Mouse (Mus musculus): ENCODE measurements at regions not wholly inside any gene's neighbourhood (a gene's known extent, or its start where the extent isn't known, plus 50 kb on each side); places are given as distances from the start of the nearest gene placed in this dataset.

DNA sequence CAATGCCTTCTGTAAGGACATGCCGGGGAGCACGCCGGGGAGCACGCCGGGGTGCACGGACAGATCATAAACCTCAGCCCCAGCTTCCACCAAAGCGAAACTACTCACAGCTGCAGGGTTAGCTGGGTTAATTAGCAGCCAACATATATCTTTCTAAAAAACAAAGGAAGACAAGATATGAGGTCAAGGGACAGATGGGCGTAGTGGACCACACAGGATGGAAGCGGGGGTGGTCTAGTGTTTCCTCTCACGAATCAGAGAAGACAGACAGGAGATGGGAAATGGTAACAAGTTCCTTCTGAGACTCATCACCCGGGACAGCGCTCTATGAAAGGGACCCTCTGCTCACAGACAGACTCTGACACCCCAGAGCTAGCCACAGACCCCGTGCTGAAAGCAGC lies 60.0 kb upstream of the Ajap1 start:
- no peaks in the 10 kb centered on the region for H3K27me3 ChIP-seq (ENCODE audit: control insufficient read depth, insufficient read depth, low read length)
- H3K27ac ChIP-seq (replicated peaks): no peak overlapping the region
- no peaks in the 10 kb centered on the region for H3K9me3 ChIP-seq (ENCODE audit: control insufficient read depth, low read length)
- H3K4me2 ChIP-seq (replicated peaks; ENCODE audit: low read depth): no peak overlapping the region
- no peaks in the 10 kb centered on the region for H3K4me1 ChIP-seq (replicated peaks; ENCODE audit: control insufficient read depth, insufficient read depth)
- H3K4me3 ChIP-seq (ENCODE audit: low read depth, low read length): no peak overlapping the region
- H3K9ac ChIP-seq (ENCODE audit: low read length): no peak overlapping the region
- no peak for DNase-seq (ENCODE audit: low spot score)
- 51% methylated on average over 13 of the region's 13 CpGs for WGBS
- no peak for ATAC-seq (ENCODE audit: low FRiP score, low TSS enrichment)
- no peak for TF ChIP-seq CTCF (IDR thresholded peaks at IDR 0.05; ENCODE audit: low read depth)
- TF ChIP-seq EP300 (optimal IDR thresholded peaks at IDR 0.05): no peak
- H3K36me3 ChIP-seq (ENCODE audit: control insufficient read depth, insufficient read depth, low read length): no peaks in the 10 kb centered on the region

DNA sequence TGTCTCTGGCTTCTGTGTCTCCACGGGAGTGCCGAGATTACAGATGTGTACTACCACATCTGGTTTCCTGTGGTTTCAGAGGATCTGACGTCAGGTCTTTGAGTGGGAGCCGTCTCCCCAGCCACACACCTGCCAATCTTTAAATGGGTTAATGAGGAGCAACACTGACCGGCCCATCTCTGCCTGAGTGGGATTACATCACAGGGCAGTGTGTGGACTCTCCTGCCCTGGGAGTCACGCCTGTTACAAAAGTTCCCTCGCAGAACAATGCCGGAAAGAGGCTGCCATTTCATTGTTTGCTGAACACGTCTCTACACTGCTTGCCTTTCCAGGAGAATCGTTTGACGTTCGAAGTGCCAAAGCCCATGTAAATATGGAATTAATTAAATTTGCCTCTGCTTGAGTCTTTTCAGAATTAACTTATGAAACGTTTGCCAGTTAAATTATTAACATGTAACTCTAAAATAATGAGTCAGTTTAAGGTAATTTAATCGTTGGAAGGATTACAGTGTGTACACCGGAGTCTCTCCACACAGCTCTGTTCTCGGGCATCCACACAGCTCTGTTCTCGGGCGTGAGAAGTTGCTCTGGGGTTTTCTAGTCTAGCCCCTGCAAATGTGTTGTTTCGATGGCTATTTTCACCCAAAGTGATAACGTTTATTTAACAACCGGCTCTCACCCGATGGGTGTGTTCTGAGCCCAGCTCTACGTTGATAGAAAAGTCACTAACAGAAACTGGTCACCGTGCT lies 61.5 kb upstream of the Ajap1 start:
- H3K27ac ChIP-seq (replicated peaks): no peak overlapping the region
- H3K36me3 ChIP-seq (ENCODE audit: control insufficient read depth, insufficient read depth, low read length): no peaks in the 10 kb centered on the region
- H3K9ac ChIP-seq (ENCODE audit: low read length): peak overlapping the region; percentile 8; the same call in 1 of the 2 replicates
- no peaks in the 10 kb centered on the region for H3K27me3 ChIP-seq (ENCODE audit: control insufficient read depth, insufficient read depth, low read length)
- ATAC-seq (ENCODE audit: low FRiP score, low TSS enrichment) (peak; percentile 88), DNase-seq (ENCODE audit: low spot score) (peak; percentile 54)
- 0 out of 2 replicates have a peak overlapping the region, but pooled peaks have one; percentile 20 for H3K4me2 ChIP-seq (replicated peaks; ENCODE audit: low read depth)
- TF ChIP-seq EP300 (optimal IDR thresholded peaks at IDR 0.05) (no peak), CTCF (IDR thresholded peaks at IDR 0.05; ENCODE audit: low read depth) (no peak)
- no peak overlapping the region for H3K4me3 ChIP-seq (ENCODE audit: low read depth, low read length)
- no peaks in the 10 kb centered on the region for H3K4me1 ChIP-seq (replicated peaks; ENCODE audit: control insufficient read depth, insufficient read depth)
- H3K9me3 ChIP-seq (ENCODE audit: control insufficient read depth, low read length): no peaks in the 10 kb centered on the region
- 28% methylated on average over 24 of the region's 24 CpGs for WGBS

DNA sequence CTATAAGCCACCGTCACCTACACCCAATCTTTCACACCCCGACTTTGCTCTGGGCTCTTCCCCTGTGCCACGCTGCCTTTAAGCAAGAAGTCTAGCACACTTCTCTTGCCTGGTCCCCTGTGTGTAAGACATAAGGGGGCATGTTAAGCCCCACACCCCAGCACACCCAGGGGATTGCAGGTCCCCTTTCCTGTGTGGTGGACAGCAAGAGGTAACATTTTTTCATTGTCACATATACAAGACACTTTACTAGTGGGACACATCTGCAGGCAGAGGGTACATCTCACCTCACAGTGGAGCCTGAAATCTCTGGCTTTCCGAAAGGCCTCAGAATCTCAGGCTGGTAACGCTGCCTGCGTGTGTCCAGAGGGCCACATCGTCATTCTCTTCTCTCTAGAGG lies 64.1 kb upstream of the Ajap1 start:
- Histone ChIP-seq H3K27ac (replicated peaks) (no peak overlapping the region), H3K36me3 (ENCODE audit: control insufficient read depth, insufficient read depth, low read length) (no peaks in the 10 kb centered on the region), H3K4me3 (ENCODE audit: low read depth, low read length) (no peak overlapping the region), H3K9me3 (ENCODE audit: control insufficient read depth, low read length) (no peaks in the 10 kb centered on the region), H3K4me2 (replicated peaks; ENCODE audit: low read depth) (no peak overlapping the region), H3K27me3 (ENCODE audit: control insufficient read depth, insufficient read depth, low read length) (no peaks in the 10 kb centered on the region), H3K9ac (ENCODE audit: low read length) (no peak overlapping the region), H3K4me1 (replicated peaks; ENCODE audit: control insufficient read depth, insufficient read depth) (no peaks in the 10 kb centered on the region)
- DNase-seq (ENCODE audit: low spot score): no peak
- TF ChIP-seq EP300 (optimal IDR thresholded peaks at IDR 0.05) (no peak), CTCF (IDR thresholded peaks at IDR 0.05; ENCODE audit: low read depth) (no peak)
- no peak for ATAC-seq (ENCODE audit: low FRiP score, low TSS enrichment)
- 90% methylated on average over 7 of the region's 7 CpGs for WGBS

DNA sequence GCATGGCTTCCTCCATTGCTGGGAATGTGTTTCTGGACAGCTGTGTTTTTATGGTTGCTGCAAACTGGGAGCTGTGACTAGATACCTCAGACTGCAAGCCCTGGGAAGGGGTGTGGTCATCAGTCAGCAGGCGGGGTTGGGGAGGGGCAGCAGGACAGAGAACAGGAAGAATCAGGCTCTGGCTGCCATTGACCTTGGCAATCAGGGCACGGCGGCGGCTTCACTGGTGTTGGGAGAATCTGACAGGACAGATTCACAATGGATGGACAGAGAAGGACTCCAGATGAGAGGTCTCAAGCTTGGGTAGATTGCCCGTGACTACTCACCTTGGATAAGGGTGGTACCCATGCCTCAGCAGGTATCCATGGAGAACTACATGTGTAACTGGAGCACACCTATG lies 64.5 kb upstream of the Ajap1 start:
- no peaks in the 10 kb centered on the region for H3K27me3 ChIP-seq (ENCODE audit: control insufficient read depth, insufficient read depth, low read length)
- TF ChIP-seq CTCF (IDR thresholded peaks at IDR 0.05; ENCODE audit: low read depth) (no peak), EP300 (optimal IDR thresholded peaks at IDR 0.05) (no peak)
- no peak overlapping the region for H3K4me3 ChIP-seq (ENCODE audit: low read depth, low read length)
- DNase-seq (ENCODE audit: low spot score): no peak
- H3K27ac ChIP-seq (replicated peaks): no peak overlapping the region
- H3K4me1 ChIP-seq (replicated peaks; ENCODE audit: control insufficient read depth, insufficient read depth): no peaks in the 10 kb centered on the region
- ATAC-seq (ENCODE audit: low FRiP score, low TSS enrichment): no peak
- WGBS: 84% methylated on average over 5 of the region's 5 CpGs
- no peaks in the 10 kb centered on the region for H3K36me3 ChIP-seq (ENCODE audit: control insufficient read depth, insufficient read depth, low read length)
- H3K9me3 ChIP-seq (ENCODE audit: control insufficient read depth, low read length): no peaks in the 10 kb centered on the region
- H3K9ac ChIP-seq (ENCODE audit: low read length): no peak overlapping the region
- H3K4me2 ChIP-seq (replicated peaks; ENCODE audit: low read depth): no peak overlapping the region

DNA sequence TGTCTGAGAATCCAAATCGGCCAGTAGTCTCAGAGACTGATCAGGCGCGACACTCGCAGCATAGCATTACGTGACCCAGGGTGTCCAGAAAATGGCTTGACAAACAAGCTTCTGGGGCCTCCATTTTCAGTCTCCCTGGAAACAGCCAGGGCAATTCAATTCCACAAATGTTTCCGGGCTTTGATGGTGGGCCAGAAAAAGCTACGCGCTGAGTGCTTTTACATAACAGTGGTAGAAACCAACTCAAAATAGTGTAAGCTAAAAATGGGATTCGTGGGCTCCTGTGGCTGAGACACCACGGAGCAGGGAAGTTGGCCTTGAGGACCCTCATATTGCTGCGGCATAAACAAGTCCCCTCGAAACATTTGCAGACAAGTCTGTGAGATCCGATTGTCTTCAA lies 65.3 kb upstream of the Ajap1 start:
- Histone ChIP-seq H3K4me2 (replicated peaks; ENCODE audit: low read depth) (no peak overlapping the region), H3K4me3 (ENCODE audit: low read depth, low read length) (no peak overlapping the region), H3K27ac (replicated peaks) (no peak overlapping the region), H3K27me3 (ENCODE audit: control insufficient read depth, insufficient read depth, low read length) (no peaks in the 10 kb centered on the region), H3K9me3 (ENCODE audit: control insufficient read depth, low read length) (no peaks in the 10 kb centered on the region), H3K4me1 (replicated peaks; ENCODE audit: control insufficient read depth, insufficient read depth) (no peaks in the 10 kb centered on the region), H3K9ac (ENCODE audit: low read length) (no peak overlapping the region), H3K36me3 (ENCODE audit: control insufficient read depth, insufficient read depth, low read length) (no peaks in the 10 kb centered on the region)
- DNase-seq (ENCODE audit: low spot score) (no peak), ATAC-seq (ENCODE audit: low FRiP score, low TSS enrichment) (no peak)
- TF ChIP-seq EP300 (optimal IDR thresholded peaks at IDR 0.05) (no peak), CTCF (IDR thresholded peaks at IDR 0.05; ENCODE audit: low read depth) (no peak)
- WGBS: 84% methylated on average over 13 of the region's 13 CpGs

DNA sequence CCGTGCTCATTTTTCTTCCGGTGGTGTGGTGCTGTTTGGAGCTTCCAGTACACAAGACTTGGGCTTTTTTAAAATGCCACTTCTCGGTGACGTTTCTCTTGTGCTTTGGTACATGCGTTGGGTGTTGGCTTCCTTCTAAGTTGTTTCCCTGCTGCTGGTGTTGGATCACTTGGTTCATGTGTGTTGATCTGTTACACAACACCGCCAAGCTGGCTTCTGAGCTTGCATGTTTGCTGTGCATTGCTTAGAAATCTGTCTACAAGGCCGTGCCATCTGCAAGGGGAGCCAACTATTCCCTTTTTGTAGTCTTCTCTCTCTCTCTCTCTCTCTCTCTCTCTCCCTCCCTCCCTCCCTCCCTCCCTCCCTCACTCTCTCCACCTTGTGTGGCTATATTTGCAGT lies 68.7 kb upstream of the Ajap1 start:
- 88% methylated on average over 7 of the region's 7 CpGs for WGBS
- Histone ChIP-seq H3K9me3 (ENCODE audit: control insufficient read depth, low read length) (no peaks in the 10 kb centered on the region), H3K27ac (replicated peaks) (no peak overlapping the region), H3K4me2 (replicated peaks; ENCODE audit: low read depth) (no peak overlapping the region), H3K9ac (ENCODE audit: low read length) (no peak overlapping the region), H3K4me3 (ENCODE audit: low read depth, low read length) (no peak overlapping the region), H3K27me3 (ENCODE audit: control insufficient read depth, insufficient read depth, low read length) (no peaks in the 10 kb centered on the region), H3K4me1 (replicated peaks; ENCODE audit: control insufficient read depth, insufficient read depth) (no peaks in the 10 kb centered on the region), H3K36me3 (ENCODE audit: control insufficient read depth, insufficient read depth, low read length) (no peaks in the 10 kb centered on the region)
- DNase-seq (ENCODE audit: low spot score) (no peak), ATAC-seq (ENCODE audit: low FRiP score, low TSS enrichment) (no peak)
- TF ChIP-seq CTCF (IDR thresholded peaks at IDR 0.05; ENCODE audit: low read depth) (no peak), EP300 (optimal IDR thresholded peaks at IDR 0.05) (no peak)
